Mouse (Mus musculus): ENCODE data around the gene Tlk2.

- no peak for TF ChIP-seq POLR2A (IDR thresholded peaks at IDR 0.05; ENCODE audit: insufficient read depth, low read length)
- TF ChIP-seq CTCF (IDR thresholded peaks at IDR 0.05; ENCODE audit: low read depth, low read length), result no peak
Measured at GRCm38 (mm10) chr11:105310197-105310596, 131.6 kb downstream of the Tlk2 start.

Data from ES-Bruce4 (cell line).